Mouse (Mus musculus): ENCODE measurements around the gene Taok2. TPM values are rescaled to one million over a fixed set of nuclear protein-coding genes. Genes with fewer than 3 reads are reported as not detected.

Gene Taok2
- polyA plus RNA-seq, 1 experiment from 2014 or later, result 66.0 TPM

GRCm38 (mm10) chr7:126855641-126856040 lies 28.9 kb downstream of the Taok2 start:
- ChIA-PET CTCF (interaction anchor here (0.5 to 0.8 kb wide), 2 partner anchors 34 to 161 kb away, joined by 3 read pairs; no protein-coding TSS in a partner anchor), POLR2A (interaction anchor here (0.6 to 1.0 kb wide), 2 partner anchors 57 to 270 kb away, joined by 3 to 4 read pairs; no protein-coding TSS in a partner anchor)
- no peak for TF ChIP-seq CTCF (IDR thresholded peaks at IDR 0.05)
- in situ Hi-C loops (cut with MboI; ENCODE audit: low pct_unique_long_range_greater_than_20kb), result no loop called here
- H3K27me3 ChIP-seq, result no peaks in the 10 kb centered on the region
- DNase-seq (ENCODE audit: low read depth, low spot score) (no peak), ATAC-seq (no peak)

GRCm38 (mm10) chr7:126853454-126853853 lies 31.0 kb downstream of the Taok2 start:
- in situ Hi-C loops (cut with MboI; ENCODE audit: low pct_unique_long_range_greater_than_20kb), result no loop called here
- H3K27me3 ChIP-seq, result peaks cover 5% of the 10 kb centered on the region
- ATAC-seq (no peak), DNase-seq (ENCODE audit: low read depth, low spot score) (no peak)
- POLR2A ChIA-PET, result no interaction called here
- CTCF ChIA-PET, result interaction anchor here (0.9 to 1.6 kb wide), 2 partner anchors 9 to 23 kb away, joined by 4 read pairs; partner anchors contain the start of genes Hirip3 and Ino80e
- no peak for TF ChIP-seq CTCF (IDR thresholded peaks at IDR 0.05)

- DNase-seq (ENCODE audit: low read depth, low spot score), result no peak
- CTCF ChIA-PET, result no interaction called here
- in situ Hi-C loops (cut with MboI; ENCODE audit: low pct_unique_long_range_greater_than_20kb), result no loop called here
- POLR2A ChIA-PET, result interaction anchor here (0.8 kb wide), 1 partner anchor 20 kb away, joined by 3 read pairs; the partner anchor contains the start of gene 4930451I11Rik
- TF ChIP-seq CTCF (IDR thresholded peaks at IDR 0.05), result no peak
- ATAC-seq, result no peak
- H3K27me3 ChIP-seq, result peaks cover 9% of the 10 kb centered on the region
These were observed 33.3 kb downstream of the Taok2 start for GRCm38 (mm10) chr7:126851192-126851591.

- no peak for DNase-seq (ENCODE audit: low read depth, low spot score)
- peaks cover 9% of the 10 kb centered on the region for H3K27me3 ChIP-seq
- in situ Hi-C loops (cut with MboI; ENCODE audit: low pct_unique_long_range_greater_than_20kb), result no loop called here
- ATAC-seq, result no peak
- POLR2A ChIA-PET, result no interaction called here
- CTCF ChIA-PET, result no interaction called here
- TF ChIP-seq CTCF (IDR thresholded peaks at IDR 0.05), result no peak
These were observed 34.3 kb downstream of the Taok2 start for GRCm38 (mm10) chr7:126850161-126850560.

- ChIA-PET CTCF (no interaction called here), POLR2A (no interaction called here)
- in situ Hi-C loops (cut with MboI; ENCODE audit: low pct_unique_long_range_greater_than_20kb), result no loop called here
- DNase-seq (ENCODE audit: low read depth, low spot score) (no peak), ATAC-seq (no peak)
- peaks cover 9% of the 10 kb centered on the region for H3K27me3 ChIP-seq
- TF ChIP-seq CTCF (IDR thresholded peaks at IDR 0.05), result no peak
These were observed 35.7 kb downstream of the Taok2 start for GRCm38 (mm10) chr7:126848794-126849193.

GRCm38 (mm10) chr7:126847421-126848398 lies 36.8 kb downstream of the Taok2 start:
- POLR2A ChIA-PET, result no interaction called here
- no peak for DNase-seq (ENCODE audit: low read depth, low spot score)
- peaks cover 9% of the 10 kb centered on the region for H3K27me3 ChIP-seq
- in situ Hi-C loops (cut with MboI; ENCODE audit: low pct_unique_long_range_greater_than_20kb), result no loop called here
- no peak for TF ChIP-seq CTCF (IDR thresholded peaks at IDR 0.05)
- CTCF ChIA-PET, result no interaction called here
- no peak for ATAC-seq

GRCm38 (mm10) chr7:126847116-126847420 lies 37.4 kb downstream of the Taok2 start, which contains the start of gene Doc2a:
Doc2a (plus strand) TSS chr7:126847416.
- H3K27me3 ChIP-seq, result peaks cover 13% of the 10 kb centered on the region
- no peak for DNase-seq (ENCODE audit: low read depth, low spot score)
- no peak for ATAC-seq
- no peak for TF ChIP-seq CTCF (IDR thresholded peaks at IDR 0.05)
- POLR2A ChIA-PET, result no interaction called here
- in situ Hi-C loops (cut with MboI; ENCODE audit: low pct_unique_long_range_greater_than_20kb), result no loop called here
- CTCF ChIA-PET, result no interaction called here

- H3K27me3 ChIP-seq, result peaks cover 13% of the 10 kb centered on the region
- ATAC-seq (no peak), DNase-seq (ENCODE audit: low read depth, low spot score) (no peak)
- no peak for TF ChIP-seq CTCF (IDR thresholded peaks at IDR 0.05)
- in situ Hi-C loops (cut with MboI; ENCODE audit: low pct_unique_long_range_greater_than_20kb), result no loop called here
- CTCF ChIA-PET, result no interaction called here
- POLR2A ChIA-PET, result no interaction called here
These were observed 39.0 kb downstream of the Taok2 start for GRCm38 (mm10) chr7:126845516-126845915.

- in situ Hi-C loops (cut with MboI; ENCODE audit: low pct_unique_long_range_greater_than_20kb), result no loop called here
- CTCF ChIA-PET, result no interaction called here
- H3K27me3 ChIP-seq, result peaks cover 11% of the 10 kb centered on the region
- ATAC-seq, result no peak
- no peak for DNase-seq (ENCODE audit: low read depth, low spot score)
- POLR2A ChIA-PET, result no interaction called here
- no peak for TF ChIP-seq CTCF (IDR thresholded peaks at IDR 0.05)
These were observed 41.2 kb downstream of the Taok2 start for GRCm38 (mm10) chr7:126843276-126843675.

- ATAC-seq, result no peak
- no peaks in the 10 kb centered on the region for H3K27me3 ChIP-seq
- in situ Hi-C loops (cut with MboI; ENCODE audit: low pct_unique_long_range_greater_than_20kb), result loop anchor here (5.0 kb wide), 1 partner anchor 119 kb away; the partner anchor contains the start of gene Sez6l2
- no peak for DNase-seq (ENCODE audit: low read depth, low spot score)
- no peak for TF ChIP-seq CTCF (IDR thresholded peaks at IDR 0.05)
- CTCF ChIA-PET, result interaction anchor here (1.0 to 1.5 kb wide), 5 partner anchors 12 to 277 kb away, joined by 3 to 7 read pairs (median 4); no protein-coding TSS in a partner anchor
- POLR2A ChIA-PET, result interaction anchor here (1.2 kb wide), 1 partner anchor 12 kb away, joined by 4 read pairs; no protein-coding TSS in a partner anchor
These were observed 51.2 kb downstream of the Taok2 start for GRCm38 (mm10) chr7:126833294-126833693.
